Mouse (Mus musculus): Measurements from ENCODE around the gene Nktr. TPM values are rescaled to one million over a fixed set of nuclear protein-coding genes. Genes with fewer than 3 reads are reported as not detected.
A peak's percentile ranks its signal among the peaks of the same experiment; 100 is the strongest.

Gene Nktr
- polyA plus RNA-seq, 1 experiment from 2014 or later, result 40.1 TPM

- Histone ChIP-seq H3K4me3 (no peak overlapping the region), H3K4me1 (no peaks in the 10 kb centered on the region), H3K27me3 (replicated peaks) (no peaks in the 10 kb centered on the region), H3K27ac (replicated peaks) (no peak overlapping the region), H3K36me3 (peaks cover 48% of the 10 kb centered on the region), H3K9me3 (no peaks in the 10 kb centered on the region), H3K4me2 (no peak overlapping the region), H3K9ac (no peak overlapping the region)
- ATAC-seq (ENCODE audit: extremely low read depth, insufficient number of reproducible peaks, low FRiP score, low TSS enrichment), result no peak
- WGBS, result 66% methylated on average over 7 of the region's 7 CpGs
These were observed 34.3 kb upstream of the Nktr start for GRCm38 (mm10) chr9:121684702-121685101.

GRCm38 (mm10) chr9:121690200-121690651 is 28.7 kb upstream of the Nktr start:
- Histone ChIP-seq H3K4me1 (no peaks in the 10 kb centered on the region), H3K36me3 (peaks cover 55% of the 10 kb centered on the region), H3K27ac (replicated peaks) (no peak overlapping the region), H3K4me3 (no peak overlapping the region), H3K9ac (no peak overlapping the region), H3K27me3 (replicated peaks) (no peaks in the 10 kb centered on the region), H3K4me2 (no peak overlapping the region), H3K9me3 (no peaks in the 10 kb centered on the region)
- no peak for ATAC-seq (ENCODE audit: extremely low read depth, insufficient number of reproducible peaks, low FRiP score, low TSS enrichment)
- 73% methylated on average over 15 of the region's 15 CpGs for WGBS

- H3K9me3 ChIP-seq, result no peaks in the 10 kb centered on the region
- no peak overlapping the region for H3K9ac ChIP-seq
- H3K4me1 ChIP-seq, result no peaks in the 10 kb centered on the region
- H3K27me3 ChIP-seq (replicated peaks), result no peaks in the 10 kb centered on the region
- peaks cover 52% of the 10 kb centered on the region for H3K36me3 ChIP-seq
- 81% methylated on average over 7 of the region's 7 CpGs for whole genome bisulfite sequencing
- no peak for ATAC-seq (ENCODE audit: extremely low read depth, insufficient number of reproducible peaks, low FRiP score, low TSS enrichment)
- H3K27ac ChIP-seq (replicated peaks), result no peak overlapping the region
- H3K4me3 ChIP-seq, result no peak overlapping the region
- H3K4me2 ChIP-seq, result no peak overlapping the region
These were observed 28.2 kb upstream of the Nktr start for GRCm38 (mm10) chr9:121690734-121691133.

GRCm38 (mm10) chr9:121694736-121695135 is 24.2 kb upstream of the Nktr start:
- 73% methylated on average over 12 of the region's 12 CpGs for WGBS
- ATAC-seq (ENCODE audit: extremely low read depth, insufficient number of reproducible peaks, low FRiP score, low TSS enrichment), result no peak
- no peak overlapping the region for H3K27ac ChIP-seq (replicated peaks)
- no peaks in the 10 kb centered on the region for H3K27me3 ChIP-seq (replicated peaks)
- no peaks in the 10 kb centered on the region for H3K9me3 ChIP-seq
- H3K9ac ChIP-seq, result no peak overlapping the region
- H3K4me3 ChIP-seq, result no peak overlapping the region
- H3K4me2 ChIP-seq, result no peak overlapping the region
- no peaks in the 10 kb centered on the region for H3K4me1 ChIP-seq
- peaks cover 37% of the 10 kb centered on the region for H3K36me3 ChIP-seq

GRCm38 (mm10) chr9:121696626-121697025 is 22.3 kb upstream of the Nktr start:
- WGBS, result 84% methylated on average over 9 of the region's 9 CpGs

GRCm38 (mm10) chr9:121697150-121698049 is 21.6 kb upstream of the Nktr start:
- H3K4me3 ChIP-seq, result no peak overlapping the region
- no peaks in the 10 kb centered on the region for H3K9me3 ChIP-seq
- H3K27ac ChIP-seq (replicated peaks), result no peak overlapping the region
- ATAC-seq (ENCODE audit: extremely low read depth, insufficient number of reproducible peaks, low FRiP score, low TSS enrichment), result no peak
- H3K9ac ChIP-seq, result no peak overlapping the region
- H3K4me1 ChIP-seq, result no peaks in the 10 kb centered on the region
- no peaks in the 10 kb centered on the region for H3K27me3 ChIP-seq (replicated peaks)
- H3K36me3 ChIP-seq, result peaks cover 30% of the 10 kb centered on the region
- 94% methylated on average over 1 of the region's 1 CpGs for WGBS
- no peak overlapping the region for H3K4me2 ChIP-seq

More at GRCm38 (mm10) chr9:121696626-121697025, 22.3 kb upstream of the Nktr start:
- ATAC-seq (ENCODE audit: extremely low read depth, insufficient number of reproducible peaks, low FRiP score, low TSS enrichment), result no peak
- H3K4me2 ChIP-seq, result no peak overlapping the region
- H3K9ac ChIP-seq, result no peak overlapping the region
- no peaks in the 10 kb centered on the region for H3K27me3 ChIP-seq (replicated peaks)
- H3K27ac ChIP-seq (replicated peaks), result no peak overlapping the region
- no peaks in the 10 kb centered on the region for H3K9me3 ChIP-seq
- no peaks in the 10 kb centered on the region for H3K4me1 ChIP-seq
- H3K36me3 ChIP-seq, result peaks cover 32% of the 10 kb centered on the region
- H3K4me3 ChIP-seq, result no peak overlapping the region

- Histone ChIP-seq H3K4me1 (peaks cover 33% of the 10 kb centered on the region), H3K4me2 (peak overlapping the region; percentile 94), H3K9ac (peak overlapping the region; percentile 86), H3K4me3 (peak overlapping the region; percentile 73), H3K36me3 (peaks cover 5% of the 10 kb centered on the region; the same call in 1 of the 2 replicates), H3K27ac (replicated peaks) (no peak overlapping the region), H3K9me3 (no peaks in the 10 kb centered on the region), H3K27me3 (replicated peaks) (no peaks in the 10 kb centered on the region)
- 42% methylated on average over 11 of the region's 11 CpGs for WGBS
- ATAC-seq (ENCODE audit: extremely low read depth, insufficient number of reproducible peaks, low FRiP score, low TSS enrichment), result no peak
These were observed 14.7 kb upstream of the Nktr start for GRCm38 (mm10) chr9:121704261-121704645.

- ATAC-seq (ENCODE audit: extremely low read depth, insufficient number of reproducible peaks, low FRiP score, low TSS enrichment), result peak; percentile 93
- peaks cover 38% of the 10 kb centered on the region for H3K4me1 ChIP-seq
- peak within 1 kb of the TSS; percentile 94 for H3K4me2 ChIP-seq
- WGBS, result 2% methylated on average over 68 of the region's 69 CpGs
- H3K36me3 ChIP-seq, result no peaks in the 10 kb centered on the region
- H3K9ac ChIP-seq, result peak within 1 kb of the TSS; percentile 86
- H3K4me3 ChIP-seq, result peak within 1 kb of the TSS; percentile 73
- no peaks in the 10 kb centered on the region for H3K9me3 ChIP-seq
- H3K27me3 ChIP-seq (replicated peaks), result no peaks in the 10 kb centered on the region
- peak within 1 kb of the TSS; percentile 78 for H3K27ac ChIP-seq (replicated peaks)
These were observed 14.0 kb upstream of the Nktr start, which contains the start of gene Sec22c for GRCm38 (mm10) chr9:121704646-121705625. Gene Sec22c, minus strand, starts transcription at chr9:121705490.

- Histone ChIP-seq H3K4me2 (peak overlapping the region; percentile 94; the same call in 1 of the 2 replicates), H3K36me3 (no peaks in the 10 kb centered on the region), H3K27me3 (replicated peaks) (no peaks in the 10 kb centered on the region), H3K9ac (no peak overlapping the region), H3K4me3 (no peak overlapping the region), H3K9me3 (no peaks in the 10 kb centered on the region), H3K27ac (replicated peaks) (no peak overlapping the region), H3K4me1 (peaks cover 42% of the 10 kb centered on the region)
- WGBS, result 74% methylated on average over 6 of the region's 6 CpGs
- ATAC-seq (ENCODE audit: extremely low read depth, insufficient number of reproducible peaks, low FRiP score, low TSS enrichment), result no peak
These were observed 12.8 kb upstream of the Nktr start for GRCm38 (mm10) chr9:121706029-121706675.

- Histone ChIP-seq H3K4me3 (no peak overlapping the region), H3K4me2 (no peak overlapping the region), H3K27me3 (replicated peaks) (no peaks in the 10 kb centered on the region), H3K9ac (0 out of 2 replicates have a peak overlapping the region, but pooled peaks have one; percentile 13), H3K4me1 (peaks cover 53% of the 10 kb centered on the region), H3K27ac (replicated peaks) (no peak overlapping the region), H3K36me3 (peaks cover 7% of the 10 kb centered on the region), H3K9me3 (no peaks in the 10 kb centered on the region)
- WGBS, result 46% methylated on average over 6 of the region's 6 CpGs
- no peak for ATAC-seq (ENCODE audit: extremely low read depth, insufficient number of reproducible peaks, low FRiP score, low TSS enrichment)
These were observed 11.2 kb upstream of the Nktr start for GRCm38 (mm10) chr9:121707801-121708200.
